Mouse (Mus musculus): ENCODE results near the gene Scrn2. TPM values are rescaled to one million over a fixed set of nuclear protein-coding genes. Genes with fewer than 3 reads are reported as not detected.
A peak's percentile ranks its signal among the peaks of the same experiment; 100 is the strongest.

The Scrn2 gene
- total RNA-seq, 1 experiment from 2014 or later, result 22.7 TPM

GRCm38 (mm10) chr11:97017696-97018582, 11.8 kb upstream of the Scrn2 start:
- no peak for DNase-seq

GRCm38 (mm10) chr11:97018583-97019344, 11.0 kb upstream of the Scrn2 start:
- peak; percentile 47 for DNase-seq

GRCm38 (mm10) chr11:97019345-97019708, 10.4 kb upstream of the Scrn2 start:
- no peak for DNase-seq

- DNase-seq, result no peak
Observed at GRCm38 (mm10) chr11:97021121-97021765, 8.5 kb upstream of the Scrn2 start.

GRCm38 (mm10) chr11:97021873-97022484, 7.8 kb upstream of the Scrn2 start:
- peak; percentile 75 for DNase-seq

- no peak for DNase-seq
Observed at GRCm38 (mm10) chr11:97024977-97025376, 4.8 kb upstream of the Scrn2 start.

GRCm38 (mm10) chr11:97025721-97026344, 3.9 kb upstream of the Scrn2 start:
- DNase-seq, result peak; percentile 86

GRCm38 (mm10) chr11:97030426-97030825, 688 bp downstream of the Scrn2 start:
- DNase-seq, result no peak

GRCm38 (mm10) chr11:97031977-97032376, 2.2 kb downstream of the Scrn2 start:
- no peak for DNase-seq

GRCm38 (mm10) chr11:97032499-97032898, 2.8 kb downstream of the Scrn2 start:
- DNase-seq, result no peak

- DNase-seq, result no peak
Observed at GRCm38 (mm10) chr11:97033781-97034180, 4.0 kb downstream of the Scrn2 start.

GRCm38 (mm10) chr11:97036141-97036540, 6.4 kb downstream of the Scrn2 start:
- DNase-seq, result no peak

- peak; percentile 51 for DNase-seq
Observed at GRCm38 (mm10) chr11:97038881-97039280, 9.1 kb downstream of the Scrn2 start.

GRCm38 (mm10) chr11:97040301-97041021, 10.7 kb downstream of the Scrn2 start:
- DNase-seq, result no peak

GRCm38 (mm10) chr11:97041022-97041899, 11.5 kb downstream of the Scrn2 start, which contains the start of the genes Lrrc46 and Mrpl10:
TSS of gene Lrrc46 (minus strand) at chr11:97041407.
TSS of gene Mrpl10 (plus strand) at chr11:97041560.
- peak; percentile 92 for DNase-seq

GRCm38 (mm10) chr11:97044902-97045301, 15.2 kb downstream of the Scrn2 start:
- no peak for DNase-seq

GRCm38 (mm10) chr11:97045861-97046260, 16.1 kb downstream of the Scrn2 start:
- DNase-seq, result no peak

GRCm38 (mm10) chr11:97048090-97048650, 18.4 kb downstream of the Scrn2 start:
- DNase-seq, result peak; percentile 29

GRCm38 (mm10) chr11:97049492-97050085, 19.9 kb downstream of the Scrn2 start:
- no peak for DNase-seq

Measured in adrenal gland, postnatal 25 days (tissue).